Mouse (Mus musculus): ENCODE measurements around the gene Rgp1. TPM values are rescaled to one million over a fixed set of nuclear protein-coding genes. Genes with fewer than 3 reads are reported as not detected.
A peak's percentile ranks its signal among the peaks of the same experiment; 100 is the strongest.
"Not testable (repeated sequence)": the region's sequence is repeated elsewhere in the genome, so short reads cannot be mapped to it uniquely, and the experiment has no call there.

Gene Rgp1
- polyA plus RNA-seq, 1 experiment = 28.6 TPM

GRCm38 (mm10) chr4:43536031-43536430 is 42.5 kb upstream of the Rgp1 start:
- H3K27me3 ChIP-seq (ENCODE audit: control insufficient read depth, insufficient read depth, insufficient read length) = no peaks in the 10 kb centered on the region
- no peak overlapping the region for H3K4me2 ChIP-seq (ENCODE audit: low read depth)
- H3K36me3 ChIP-seq (ENCODE audit: control insufficient read depth, insufficient read depth) = peaks cover 78% of the 10 kb centered on the region
- no peaks in the 10 kb centered on the region for H3K79me2 ChIP-seq (ENCODE audit: control insufficient read depth, insufficient read depth)
- H3ac ChIP-seq (ENCODE audit: control insufficient read depth, insufficient read length) = no peak overlapping the region
- TF ChIP-seq POLR2A (IDR thresholded peaks at IDR 0.05; ENCODE audit: insufficient read length, low read depth) (no peak), POLR2AphosphoS2 (IDR thresholded peaks at IDR 0.05; ENCODE audit: insufficient read length, low read depth) (no peak), TCF12 (IDR thresholded peaks at IDR 0.05; ENCODE audit: insufficient read depth, poor library complexity, severe bottlenecking) (no peak), TCF3 (IDR thresholded peaks at IDR 0.05; ENCODE audit: insufficient read length, low read depth) (no peak), USF1 (IDR thresholded peaks at IDR 0.05; ENCODE audit: low read depth) (no peak), REST (IDR thresholded peaks at IDR 0.05; ENCODE audit: insufficient read depth, insufficient read length) (no peak), CEBPB (IDR thresholded peaks at IDR 0.05; ENCODE audit: insufficient read depth, poor library complexity, severe bottlenecking) (no peak), MAX (IDR thresholded peaks at IDR 0.05; ENCODE audit: low read depth) (no peak), MYOG (IDR thresholded peaks at IDR 0.05; ENCODE audit: control insufficient read depth in 1 of 3, insufficient read depth in 1 of 3, insufficient read length in 2 of 3, low read depth in 2 of 3) (no peak), E2F4 (IDR thresholded peaks at IDR 0.05; ENCODE audit: insufficient read depth) (no peak)
- H3K4me3 ChIP-seq = no peak overlapping the region

- H3K79me2 ChIP-seq (ENCODE audit: control insufficient read depth, insufficient read depth) = no peaks in the 10 kb centered on the region
These were observed 36.5 kb upstream of the Rgp1 start for GRCm38 (mm10) chr4:43542044-43542443.

GRCm38 (mm10) chr4:43546375-43547047 is 32.0 kb upstream of the Rgp1 start:
- Histone ChIP-seq H3K4me3 (no peak overlapping the region), H3K36me3 (ENCODE audit: control insufficient read depth, insufficient read depth) (peaks cover 82% of the 10 kb centered on the region), H3ac (ENCODE audit: control insufficient read depth, insufficient read length) (no peak overlapping the region), H3K79me2 (ENCODE audit: control insufficient read depth, insufficient read depth) (no peaks in the 10 kb centered on the region), H3K27me3 (ENCODE audit: control insufficient read depth, insufficient read depth, insufficient read length) (no peaks in the 10 kb centered on the region), H3K4me2 (ENCODE audit: low read depth) (no peak overlapping the region)
- TF ChIP-seq USF1 (IDR thresholded peaks at IDR 0.05; ENCODE audit: low read depth) = no peak
- TF ChIP-seq POLR2AphosphoS2 (IDR thresholded peaks at IDR 0.05; ENCODE audit: insufficient read length, low read depth) = peak; percentile 20

More at GRCm38 (mm10) chr4:43542044-43542443, 36.5 kb upstream of the Rgp1 start:
- TF ChIP-seq MYOG (IDR thresholded peaks at IDR 0.05; ENCODE audit: control insufficient read depth in 1 of 3, insufficient read depth in 1 of 3, insufficient read length in 2 of 3, low read depth in 2 of 3) (no peak), TCF3 (IDR thresholded peaks at IDR 0.05; ENCODE audit: insufficient read length, low read depth) (no peak), REST (IDR thresholded peaks at IDR 0.05; ENCODE audit: insufficient read depth, insufficient read length) (no peak)
- Histone ChIP-seq H3ac (ENCODE audit: control insufficient read depth, insufficient read length) (no peak overlapping the region), H3K27me3 (ENCODE audit: control insufficient read depth, insufficient read depth, insufficient read length) (no peaks in the 10 kb centered on the region), H3K4me3 (no peak overlapping the region), H3K36me3 (ENCODE audit: control insufficient read depth, insufficient read depth) (peaks cover 89% of the 10 kb centered on the region), H3K4me2 (ENCODE audit: low read depth) (no peak overlapping the region)

GRCm38 (mm10) chr4:43547160-43547559 is 31.4 kb upstream of the Rgp1 start:
- no peaks in the 10 kb centered on the region for H3K79me2 ChIP-seq (ENCODE audit: control insufficient read depth, insufficient read depth)
- no peak for TF ChIP-seq MAX (IDR thresholded peaks at IDR 0.05; ENCODE audit: low read depth)
- TF ChIP-seq TCF12 (IDR thresholded peaks at IDR 0.05; ENCODE audit: insufficient read depth, poor library complexity, severe bottlenecking) = no peak
- no peak for TF ChIP-seq E2F4 (IDR thresholded peaks at IDR 0.05; ENCODE audit: insufficient read depth)
- TF ChIP-seq POLR2AphosphoS2 (IDR thresholded peaks at IDR 0.05; ENCODE audit: insufficient read length, low read depth) = no peak
- no peak for TF ChIP-seq POLR2A (IDR thresholded peaks at IDR 0.05; ENCODE audit: insufficient read length, low read depth)
- no peak for TF ChIP-seq CEBPB (IDR thresholded peaks at IDR 0.05; ENCODE audit: insufficient read depth, poor library complexity, severe bottlenecking)
- TF ChIP-seq TCF3 (IDR thresholded peaks at IDR 0.05; ENCODE audit: insufficient read length, low read depth) = no peak
- TF ChIP-seq MYOG (IDR thresholded peaks at IDR 0.05; ENCODE audit: control insufficient read depth in 1 of 3, insufficient read depth in 1 of 3, insufficient read length in 2 of 3, low read depth in 2 of 3) = no peak
- TF ChIP-seq SRF (IDR thresholded peaks at IDR 0.05; ENCODE audit: control insufficient read depth, insufficient read length, low read depth) = no peak
- TF ChIP-seq REST (IDR thresholded peaks at IDR 0.05; ENCODE audit: insufficient read depth, insufficient read length) = no peak
- no peak for TF ChIP-seq USF1 (IDR thresholded peaks at IDR 0.05; ENCODE audit: low read depth)
- no peak for TF ChIP-seq MYOD1 (IDR thresholded peaks at IDR 0.05; ENCODE audit: control insufficient read depth in 1 of 3, insufficient read length in 2 of 3, low read depth in 2 of 3)
- no peak overlapping the region for H3ac ChIP-seq (ENCODE audit: control insufficient read depth, insufficient read length)
- peaks cover 81% of the 10 kb centered on the region for H3K36me3 ChIP-seq (ENCODE audit: control insufficient read depth, insufficient read depth)
- H3K4me2 ChIP-seq (ENCODE audit: low read depth) = no peak overlapping the region
- no peaks in the 10 kb centered on the region for H3K27me3 ChIP-seq (ENCODE audit: control insufficient read depth, insufficient read depth, insufficient read length)
- H3K4me3 ChIP-seq = no peak overlapping the region

GRCm38 (mm10) chr4:43549055-43549454 is 29.5 kb upstream of the Rgp1 start:
- H3K4me2 ChIP-seq (ENCODE audit: low read depth) = no peak overlapping the region
- H3ac ChIP-seq (ENCODE audit: control insufficient read depth, insufficient read length) = no peak overlapping the region
- no peak overlapping the region for H3K4me3 ChIP-seq
- H3K36me3 ChIP-seq (ENCODE audit: control insufficient read depth, insufficient read depth) = peaks cover 81% of the 10 kb centered on the region
- no peaks in the 10 kb centered on the region for H3K79me2 ChIP-seq (ENCODE audit: control insufficient read depth, insufficient read depth)
- no peaks in the 10 kb centered on the region for H3K27me3 ChIP-seq (ENCODE audit: control insufficient read depth, insufficient read depth, insufficient read length)
- TF ChIP-seq MAX (IDR thresholded peaks at IDR 0.05; ENCODE audit: low read depth) (no peak), SRF (IDR thresholded peaks at IDR 0.05; ENCODE audit: control insufficient read depth, insufficient read length, low read depth) (no peak), MYOD1 (IDR thresholded peaks at IDR 0.05; ENCODE audit: control insufficient read depth in 1 of 3, insufficient read length in 2 of 3, low read depth in 2 of 3) (no peak), MYOG (IDR thresholded peaks at IDR 0.05; ENCODE audit: control insufficient read depth in 1 of 3, insufficient read depth in 1 of 3, insufficient read length in 2 of 3, low read depth in 2 of 3) (no peak), POLR2AphosphoS2 (IDR thresholded peaks at IDR 0.05; ENCODE audit: insufficient read length, low read depth) (no peak), TCF12 (IDR thresholded peaks at IDR 0.05; ENCODE audit: insufficient read depth, poor library complexity, severe bottlenecking) (no peak), POLR2A (IDR thresholded peaks at IDR 0.05; ENCODE audit: insufficient read length, low read depth) (no peak), REST (IDR thresholded peaks at IDR 0.05; ENCODE audit: insufficient read depth, insufficient read length) (no peak), CEBPB (IDR thresholded peaks at IDR 0.05; ENCODE audit: insufficient read depth, poor library complexity, severe bottlenecking) (no peak), E2F4 (IDR thresholded peaks at IDR 0.05; ENCODE audit: insufficient read depth) (no peak), USF1 (IDR thresholded peaks at IDR 0.05; ENCODE audit: low read depth) (no peak), TCF3 (IDR thresholded peaks at IDR 0.05; ENCODE audit: insufficient read length, low read depth) (no peak)

GRCm38 (mm10) chr4:43551854-43552253 is 26.7 kb upstream of the Rgp1 start:
- not testable (repeated sequence) for H3ac ChIP-seq (ENCODE audit: control insufficient read depth, insufficient read length); H3K4me3 ChIP-seq; H3K79me2 ChIP-seq (ENCODE audit: control insufficient read depth, insufficient read depth); H3K27me3 ChIP-seq (ENCODE audit: control insufficient read depth, insufficient read depth, insufficient read length); H3K4me2 ChIP-seq (ENCODE audit: low read depth)
- peaks cover 87% of the 10 kb centered on the region for H3K36me3 ChIP-seq (ENCODE audit: control insufficient read depth, insufficient read depth)

All from myocyte (in vitro differentiated cells).